Mouse (Mus musculus) lung, postnatal 0 days (tissue): ENCODE results near the gene Pa2g4. TPM values are rescaled to one million over a fixed set of nuclear protein-coding genes. Genes with fewer than 3 reads are reported as not detected.
A peak's percentile ranks its signal among the peaks of the same experiment; 100 is the strongest.
"Not testable (repeated sequence)": the region's sequence is repeated elsewhere in the genome, so short reads cannot be mapped to it uniquely, and the experiment has no call there.

Experiments
- ATAC-seq: fragments of 200-750 bp; cut with Nextera tagmentation; 2 replicates; pipeline ENCODE4 v1.8.0; 2017; ENCODE audit warnings: moderate library complexity
- DNase-seq: peaks from one replicate; pipeline ENCODE4 v3.0.0-alpha.2; 2016; ENCODE audit warnings: low spot score
- H3K27ac ChIP-seq: fragments of 300-500 bp; sonication (generic); 2 replicates; pipeline ENCODE4 v1.5.1; 2014; ENCODE audit warnings: antibody characterized with exemption, mild to moderate bottlenecking, low read length, mixed read lengths
- H3K27me3 ChIP-seq: fragments of 300-500 bp; sonication (generic); replicated peaks from 2 replicates; pipeline ENCODE4 v1.6.1; 2014; ENCODE audit warnings: low read length, mixed read lengths; ENCODE audit not compliant: insufficient read depth
- H3K36me3 ChIP-seq: fragments of 300-500 bp; sonication (generic); 2 replicates; pipeline ENCODE4 v1.6.1; 2014; ENCODE audit warnings: low read length, mixed read lengths; ENCODE audit not compliant: insufficient read depth
- H3K4me1 ChIP-seq: fragments of 300-500 bp; sonication (generic); 2 replicates; pipeline ENCODE4 v1.6.1; 2014; ENCODE audit warnings: antibody characterized with exemption, low read depth, low read length, mixed read lengths; ENCODE audit not compliant: insufficient read depth
- H3K4me2 ChIP-seq: fragments of 300-500 bp; sonication (generic); replicated peaks from 2 replicates; pipeline ENCODE4 v1.6.1; 2014; ENCODE audit warnings: low read depth, mild to moderate bottlenecking, low read length, moderate library complexity, mixed read lengths
- H3K4me3 ChIP-seq: fragments of 300-500 bp; sonication (generic); 2 replicates; pipeline ENCODE4 v1.5.1; 2014; ENCODE audit warnings: low read depth, low read length
- H3K9ac ChIP-seq: fragments of 300-500 bp; sonication (generic); replicated peaks from 2 replicates; pipeline ENCODE4 v1.6.1; 2014; ENCODE audit warnings: low read depth, mild to moderate bottlenecking
- H3K9me3 ChIP-seq: fragments of 300-500 bp; sonication (generic); 2 replicates; pipeline ENCODE4 v1.6.1; 2016; ENCODE audit warnings: low read length, mixed read lengths
- CTCF ChIP-seq: IDR thresholded peaks from 2 replicates; pipeline ENCODE4 v1.5.1; 2016; ENCODE audit warnings: antibody characterized with exemption, mild to moderate bottlenecking
- EP300 ChIP-seq: IDR thresholded peaks from 2 replicates; pipeline ENCODE4 v1.6.1; 2016; ENCODE audit warnings: antibody characterized with exemption, mild to moderate bottlenecking, control low read depth
- WGBS: fragments of 180-500 bp; shearing (Covaris S2); extraction: QIAGEN DNeasy Blood & Tissue Kit; methylation state at CpG from one replicate; pipeline ENCODE4 v1.1.7; 2014; 5-methylcytosine and 5-hydroxymethylcytosine counted together
- polyA plus RNA-seq: library from polyadenylated mRNA; unstranded; fragments of >200 nt; fragmentation: Nextera tagmentation; extraction: Ambion mirVana; gene quantifications from 2 replicates; pipeline ENCODE4 v1.2.1, GENCODE M21; 2015

Gene Pa2g4
- polyA plus RNA-seq, 1 experiment from 2014 or later: 64.2 TPM

- H3K9me3 ChIP-seq: no peaks in the 10 kb centered on the region
- H3K27me3 ChIP-seq: no peaks in the 10 kb centered on the region
- DNase-seq (peak; percentile 49), ATAC-seq (peak; percentile 7)
- peak overlapping the region; percentile 72 for H3K4me3 ChIP-seq
- H3K36me3 ChIP-seq: peaks cover 4% of the 10 kb centered on the region
- peak overlapping the region; percentile 73 for H3K9ac ChIP-seq
- peak overlapping the region; percentile 88 for H3K27ac ChIP-seq
- TF ChIP-seq EP300 (no peak), CTCF (no peak)
- peak overlapping the region; percentile 80 for H3K4me2 ChIP-seq
- WGBS: 3% methylated on average over 37 of the region's 46 CpGs
- H3K4me1 ChIP-seq: no peaks in the 10 kb centered on the region
Observed at GRCm38 (mm10) chr10:128565206-128565787, 490 bp downstream of the Pa2g4 start.

DNA sequence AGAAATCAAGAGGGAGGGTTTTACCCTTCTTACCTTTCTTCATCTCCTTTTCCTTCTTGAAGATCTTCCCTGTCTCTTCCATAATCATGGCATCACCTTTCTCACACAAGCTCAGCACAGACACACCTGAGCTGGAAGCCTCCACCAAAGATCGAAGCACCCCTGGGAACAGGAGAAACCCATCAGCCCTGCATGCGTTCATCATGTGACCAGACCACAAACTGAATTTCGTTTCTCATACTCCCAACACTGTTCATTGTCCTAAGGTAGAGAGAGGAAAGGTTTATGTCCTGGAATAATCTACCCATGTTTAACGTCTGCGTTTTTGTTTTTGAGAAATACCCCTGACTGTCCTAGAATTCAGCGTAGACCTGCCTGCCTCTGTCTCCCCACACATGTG is 2.2 kb downstream of the Pa2g4 start:
- no peak for DNase-seq
- H3K9ac ChIP-seq: no peak overlapping the region
- no peaks in the 10 kb centered on the region for H3K4me1 ChIP-seq
- peaks cover 18% of the 10 kb centered on the region for H3K36me3 ChIP-seq
- no peak for ATAC-seq
- TF ChIP-seq EP300: no peak
- TF ChIP-seq CTCF: no peak
- H3K4me3 ChIP-seq: no peak overlapping the region
- no peaks in the 10 kb centered on the region for H3K27me3 ChIP-seq
- H3K4me2 ChIP-seq: no peak overlapping the region
- H3K27ac ChIP-seq: no peak overlapping the region
- WGBS: 83% methylated on average over 6 of the region's 6 CpGs
- no peaks in the 10 kb centered on the region for H3K9me3 ChIP-seq

DNA sequence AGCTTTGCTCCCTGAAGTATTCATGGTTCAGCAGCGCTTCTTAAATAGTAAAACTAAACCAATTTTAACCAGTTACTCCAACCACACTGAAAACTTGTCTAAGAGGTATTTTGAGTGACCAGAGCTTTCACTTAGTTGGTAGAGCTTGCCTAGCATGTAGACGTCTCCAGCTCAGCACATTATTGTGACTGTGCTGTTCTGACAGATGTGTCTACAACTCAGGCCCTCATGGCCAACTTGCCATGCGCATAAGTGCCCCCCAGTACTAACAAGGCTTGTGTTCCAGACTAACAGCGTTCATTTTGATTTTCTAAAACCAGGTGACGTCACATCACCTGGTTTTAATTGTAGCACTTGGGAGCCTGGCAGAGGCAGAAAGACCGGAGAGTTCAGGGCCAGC is 8.8 kb downstream of the Pa2g4 start:
- Histone ChIP-seq H3K27me3 (no peaks in the 10 kb centered on the region), H3K27ac (no peak overlapping the region), H3K4me2 (no peak overlapping the region), H3K36me3 (peaks cover 18% of the 10 kb centered on the region), H3K4me1 (no peaks in the 10 kb centered on the region), H3K9me3 (no peaks in the 10 kb centered on the region), H3K4me3 (no peak overlapping the region), H3K9ac (no peak overlapping the region)
- TF ChIP-seq EP300: no peak
- no peak for TF ChIP-seq CTCF
- no peak for DNase-seq
- 82% methylated on average over 6 of the region's 6 CpGs for WGBS
- no peak for ATAC-seq

- Histone ChIP-seq H3K4me2 (no peak overlapping the region), H3K4me3 (no peak overlapping the region), H3K9me3 (no peaks in the 10 kb centered on the region), H3K27ac (no peak overlapping the region), H3K27me3 (no peaks in the 10 kb centered on the region), H3K4me1 (no peaks in the 10 kb centered on the region), H3K36me3 (peaks cover 18% of the 10 kb centered on the region), H3K9ac (no peak overlapping the region)
- DNase-seq (no peak), ATAC-seq (no peak)
- TF ChIP-seq EP300 (no peak), CTCF (peak; percentile 48)
Observed at GRCm38 (mm10) chr10:128556286-128556685, 9.5 kb downstream of the Pa2g4 start.

GRCm38 (mm10) chr10:128555567-128555966 is 10.2 kb downstream of the Pa2g4 start:
- WGBS: 80% methylated on average over 1 of the region's 1 CpGs
- H3K27ac ChIP-seq, H3K4me2 ChIP-seq, DNase-seq, ATAC-seq, H3K27me3 ChIP-seq, H3K9me3 ChIP-seq, H3K4me3 ChIP-seq, H3K9ac ChIP-seq, H3K4me1 ChIP-seq: not testable (repeated sequence)
- H3K36me3 ChIP-seq: peaks cover 17% of the 10 kb centered on the region; the same call in 1 of the 2 replicates

GRCm38 (mm10) chr10:128550144-128550823 is 15.5 kb downstream of the Pa2g4 start:
- H3K9me3 ChIP-seq, H3K27ac ChIP-seq, H3K27me3 ChIP-seq, ATAC-seq, H3K4me3 ChIP-seq, H3K4me2 ChIP-seq, DNase-seq, H3K36me3 ChIP-seq, H3K9ac ChIP-seq, H3K4me1 ChIP-seq: not testable (repeated sequence)
- WGBS: 90% methylated on average over 11 of the region's 11 CpGs

GRCm38 (mm10) chr10:128549682-128550057 is 16.1 kb downstream of the Pa2g4 start:
- ATAC-seq, DNase-seq, H3K4me2 ChIP-seq, H3K4me1 ChIP-seq, H3K4me3 ChIP-seq, H3K27me3 ChIP-seq, H3K36me3 ChIP-seq, H3K9me3 ChIP-seq, H3K9ac ChIP-seq, H3K27ac ChIP-seq: not testable (repeated sequence)
- 66% methylated on average over 6 of the region's 6 CpGs for WGBS
